Mouse (Mus musculus) cerebellum, postnatal 14 days (tissue): ENCODE results near the gene Itgb6.

Experiments
- DNase-seq, 2 experiments: peaks; one replicate each; pipeline ENCODE4 v3.0.0; 2021; ENCODE audit warnings: mixed read lengths in 2 of 2

The Itgb6 gene

GRCm38 (mm10) chr2:60712483-60712882, 10.0 kb downstream of the Itgb6 start:
- DNase-seq, result no peak

DNA sequence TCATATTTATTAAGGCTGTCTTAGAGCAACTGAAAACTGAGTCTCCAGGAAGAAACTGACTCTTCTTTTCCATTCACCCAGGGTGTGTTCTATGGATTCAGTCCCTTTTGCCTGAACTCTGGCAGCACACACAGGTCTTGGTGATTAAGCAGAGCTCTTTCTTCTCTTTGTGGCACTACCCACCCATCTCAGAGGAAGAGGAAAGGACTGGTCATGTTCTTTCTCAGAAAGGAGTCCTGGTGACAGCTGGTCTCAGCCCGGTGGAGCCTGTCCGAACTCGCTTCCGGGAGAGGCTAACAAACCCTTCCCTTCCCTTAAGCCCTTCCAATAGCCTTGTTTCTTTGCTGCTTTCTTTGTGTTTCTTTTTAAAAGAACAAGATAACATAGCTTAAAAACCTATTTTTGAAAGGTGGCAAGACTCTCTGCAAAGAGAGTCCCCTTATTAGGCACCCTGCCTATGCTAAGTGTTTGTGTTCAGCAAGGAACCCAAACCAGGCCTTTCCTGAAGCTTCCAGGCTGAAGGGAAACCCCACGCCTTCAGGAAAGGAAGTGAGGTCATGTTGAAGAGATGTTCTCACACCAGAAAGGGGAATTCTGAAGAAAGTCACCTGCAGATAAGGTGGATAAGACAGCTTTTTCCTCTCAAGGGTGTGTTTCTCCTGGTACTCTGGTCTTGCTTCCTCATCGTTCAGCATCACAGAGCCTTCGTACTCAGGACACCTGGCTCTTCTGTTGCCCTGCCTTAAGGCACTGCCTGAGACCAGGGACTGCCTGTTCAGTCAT, 11.2 kb downstream of the Itgb6 start:
- no peak for DNase-seq

DNA sequence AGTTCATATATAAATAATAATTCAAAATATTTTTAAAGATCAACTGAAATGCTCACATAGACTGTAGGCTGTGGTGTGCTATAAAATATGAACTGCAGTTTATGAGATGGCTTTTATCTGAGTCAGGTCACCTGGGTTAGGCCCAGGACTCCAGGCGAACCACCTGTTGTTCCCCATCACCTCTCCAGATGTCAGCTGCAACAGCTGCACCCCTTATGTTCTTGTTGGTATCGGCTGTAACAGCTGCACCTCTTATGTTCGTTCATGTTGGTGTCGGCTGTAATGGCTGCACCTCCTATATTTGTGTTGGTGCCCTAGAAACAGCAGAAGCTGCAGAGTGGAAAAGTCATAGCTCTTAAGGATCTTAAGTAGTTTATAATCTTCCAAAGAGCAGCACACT, 12.1 kb downstream of the Itgb6 start:
- DNase-seq, result no peak

GRCm38 (mm10) chr2:60708671-60709070, 13.8 kb downstream of the Itgb6 start:
- no peak for DNase-seq

DNA sequence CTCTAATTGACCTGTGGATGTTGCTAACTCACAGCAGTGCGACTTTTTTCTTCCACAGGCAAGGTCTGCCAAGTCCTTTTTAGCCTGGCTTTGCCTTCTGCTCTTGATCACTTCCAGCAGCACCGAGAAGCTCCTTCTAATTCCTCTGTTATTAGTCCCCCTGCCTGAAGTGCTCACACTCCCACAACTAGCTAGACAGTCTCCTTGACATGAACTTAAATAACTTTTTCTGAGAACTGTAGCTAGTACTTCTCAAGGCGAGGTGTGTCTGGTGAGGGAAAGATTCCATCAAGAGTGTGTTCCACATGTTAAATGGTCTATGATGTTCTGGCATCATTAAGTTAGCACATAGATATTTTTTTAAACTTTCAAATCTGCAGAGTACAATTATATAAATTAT, 15.6 kb downstream of the Itgb6 start:
- no peak for DNase-seq

DNA sequence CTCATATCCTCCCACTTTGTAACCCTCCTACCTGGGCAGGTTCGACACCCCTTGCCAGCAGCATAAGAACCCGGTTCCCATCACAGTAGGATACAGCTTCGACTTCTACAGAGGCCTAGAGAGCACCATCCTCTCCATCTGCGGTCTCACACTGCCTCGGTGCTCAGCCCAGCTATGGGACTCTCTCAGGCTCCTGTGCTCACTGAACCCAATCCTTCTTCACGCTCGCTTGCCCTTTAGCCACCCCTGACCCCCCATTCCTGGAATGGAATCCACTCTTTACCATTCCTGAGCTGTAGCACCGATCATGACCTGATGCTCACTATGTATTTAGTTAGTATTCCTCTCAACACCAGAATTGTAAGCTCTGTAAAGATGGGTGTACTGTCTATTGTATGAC, 17.0 kb downstream of the Itgb6 start:
- DNase-seq, result no peak

DNA sequence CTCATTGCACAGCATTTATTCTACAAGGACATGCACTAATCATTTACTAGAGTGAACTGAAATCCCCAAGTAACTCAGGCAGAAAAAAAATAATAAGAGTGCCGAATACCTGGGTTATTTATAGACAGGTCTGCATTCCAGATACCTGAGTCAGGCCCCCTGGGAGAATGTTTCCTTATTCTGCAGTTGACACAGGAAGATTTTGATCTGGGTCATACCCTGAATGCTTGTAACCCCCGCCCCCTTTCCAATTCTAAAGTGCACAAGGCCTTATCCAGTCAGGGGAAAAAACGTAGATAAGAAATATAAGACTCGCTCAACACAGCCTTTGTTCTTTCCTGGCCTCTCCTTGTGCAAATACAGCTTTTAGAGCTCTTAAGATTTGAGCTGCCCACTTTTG, 19.1 kb downstream of the Itgb6 start:
- DNase-seq, result no peak

DNA sequence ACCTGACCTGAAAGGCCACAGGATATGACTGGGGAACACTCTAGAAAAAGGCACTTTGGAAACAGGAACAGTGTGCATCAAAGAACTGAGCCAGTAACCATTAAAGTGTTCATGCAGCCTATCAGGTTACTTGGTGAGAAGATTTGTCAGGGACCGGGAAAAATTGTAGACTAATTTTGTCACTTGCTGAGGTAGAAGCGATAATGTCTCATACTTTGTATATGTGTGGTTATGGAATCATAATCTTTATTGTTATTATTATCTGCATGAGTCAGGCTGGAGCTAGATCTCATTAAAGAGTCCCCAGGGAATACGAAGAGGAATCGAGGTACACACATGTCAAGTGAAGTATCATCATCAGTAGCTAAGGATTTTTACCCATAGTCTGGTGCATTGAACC, 21.5 kb downstream of the Itgb6 start:
- DNase-seq, result no peak

DNA sequence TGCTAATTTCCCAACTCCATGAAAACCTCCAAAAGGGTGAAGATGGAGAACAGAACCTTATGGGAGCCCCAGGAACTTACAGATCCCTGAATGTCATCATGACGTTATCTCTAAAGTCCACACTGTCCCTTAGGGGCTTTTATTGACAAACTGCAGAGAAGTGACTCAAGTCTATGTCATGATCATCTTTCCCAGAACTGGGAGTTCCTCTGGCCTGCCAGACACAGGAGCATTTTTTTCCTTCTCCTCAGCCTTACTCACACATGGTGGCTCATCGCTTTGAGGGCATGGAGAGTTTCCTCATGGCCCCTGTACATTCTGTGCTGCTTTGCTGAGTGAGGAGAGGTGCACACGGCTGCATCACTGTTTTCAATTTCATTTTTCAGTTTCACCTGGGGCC, 22.4 kb downstream of the Itgb6 start:
- no peak for DNase-seq

- no peak for DNase-seq
These were observed 22.9 kb downstream of the Itgb6 start for GRCm38 (mm10) chr2:60699591-60699990.

DNA sequence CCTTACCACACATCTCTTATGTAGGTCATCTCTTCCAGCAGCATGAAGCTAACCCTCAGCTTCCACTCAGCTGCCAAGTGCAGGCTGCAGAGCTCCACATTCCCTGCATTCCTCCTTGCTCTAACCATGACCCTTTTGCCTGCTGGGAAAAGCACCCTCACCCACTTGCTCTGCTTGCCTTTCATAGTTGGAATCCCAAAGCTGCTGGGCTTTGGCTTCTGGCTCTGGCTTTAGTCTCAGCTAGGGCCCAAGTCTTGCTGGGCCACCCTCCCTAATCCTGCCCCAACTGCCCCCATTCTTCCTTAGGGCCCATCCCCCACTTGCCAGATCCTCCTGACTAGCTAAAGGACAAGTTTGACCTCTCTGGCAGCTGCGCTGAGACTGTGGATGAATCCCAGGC, 24.3 kb downstream of the Itgb6 start:
- no peak for DNase-seq

GRCm38 (mm10) chr2:60697530-60697929, 24.9 kb downstream of the Itgb6 start:
- peak in 1 of 2 experiments; percentile 18 for DNase-seq

DNA sequence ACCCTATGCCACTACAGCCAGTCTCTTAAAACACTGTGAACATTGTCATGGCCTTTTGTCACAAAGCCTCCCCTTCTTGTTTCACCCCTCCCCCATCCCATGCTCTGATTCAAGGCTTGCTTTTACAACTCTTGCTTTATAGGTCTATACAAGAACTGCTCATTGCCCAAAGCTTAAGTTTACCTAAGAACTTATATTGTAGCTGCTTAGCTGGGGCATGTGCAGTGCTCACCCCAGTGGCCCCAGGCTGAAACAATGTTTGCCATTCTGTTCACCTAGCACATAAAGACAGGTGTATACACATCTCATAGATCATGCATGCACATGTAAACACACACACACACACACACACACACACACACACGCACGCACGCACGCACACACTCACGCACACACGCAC, 25.9 kb downstream of the Itgb6 start:
- no peak for DNase-seq

- DNase-seq, result no peak
These were observed 26.7 kb downstream of the Itgb6 start for GRCm38 (mm10) chr2:60695706-60696105.

GRCm38 (mm10) chr2:60694563-60694962, 27.9 kb downstream of the Itgb6 start:
- no peak for DNase-seq

GRCm38 (mm10) chr2:60692239-60692638, 30.2 kb downstream of the Itgb6 start:
- peak in 1 of 2 experiments; percentile 25 for DNase-seq

DNA sequence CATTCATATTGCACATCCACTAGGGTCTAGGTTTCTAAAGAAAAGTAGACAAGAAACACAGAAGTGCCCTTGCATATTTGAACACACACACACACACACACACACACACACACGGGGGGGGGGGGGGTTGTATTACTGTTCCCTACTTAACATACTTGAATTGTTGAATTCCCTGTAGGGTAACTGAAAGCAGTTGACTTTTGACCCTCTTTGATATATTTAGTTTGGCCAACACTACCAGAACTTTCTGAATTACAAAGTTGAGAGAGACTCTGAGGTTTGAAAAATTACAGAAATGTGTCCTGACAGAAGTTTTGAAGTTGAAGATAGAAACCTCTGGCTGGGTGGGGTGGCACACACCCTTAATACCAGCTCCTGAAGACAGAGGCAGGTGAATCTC, 32.2 kb downstream of the Itgb6 start:
- no peak for DNase-seq

GRCm38 (mm10) chr2:60688944-60689615, 33.4 kb downstream of the Itgb6 start:
- peak in 1 of 2 experiments; percentile 23 for DNase-seq

DNA sequence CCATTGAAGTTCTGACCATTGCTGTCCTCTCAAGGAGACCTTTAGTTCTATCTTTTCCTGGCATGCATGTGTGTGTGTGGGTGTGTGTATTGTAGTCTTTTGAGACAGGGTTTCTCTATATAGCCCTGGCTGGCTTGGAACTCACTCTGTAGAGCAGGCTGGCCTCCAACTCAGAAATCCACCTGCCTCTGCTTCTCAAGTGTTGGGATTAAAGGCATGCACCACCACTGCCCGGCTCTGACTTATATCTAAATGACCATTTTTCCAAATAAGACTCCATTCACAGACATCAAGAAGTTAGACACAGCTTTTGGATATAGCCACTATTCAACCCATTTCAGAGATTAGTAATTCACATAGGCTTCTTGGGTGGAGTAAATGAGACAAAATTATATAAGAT, 34.3 kb downstream of the Itgb6 start:
- DNase-seq, result no peak

DNA sequence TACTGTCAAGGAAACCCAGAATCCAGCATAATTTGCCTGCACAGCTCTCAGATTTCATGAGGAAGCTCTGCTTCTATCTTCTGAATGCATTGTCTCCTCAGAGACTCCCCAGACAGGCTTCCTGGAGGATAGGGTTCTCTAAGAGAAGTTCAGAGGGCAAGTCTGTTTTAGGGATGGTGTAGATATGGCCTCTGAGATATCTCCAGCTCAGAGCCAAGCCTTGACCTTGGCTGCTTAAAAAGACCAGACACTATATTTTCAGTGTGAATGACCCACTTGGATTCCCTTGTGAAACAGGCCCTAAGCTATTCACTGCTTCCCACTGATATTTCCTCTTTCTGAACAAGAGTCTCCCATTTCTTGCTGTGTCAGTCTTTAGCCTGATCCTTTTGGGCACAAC, 36.5 kb downstream of the Itgb6 start:
- no peak for DNase-seq

DNA sequence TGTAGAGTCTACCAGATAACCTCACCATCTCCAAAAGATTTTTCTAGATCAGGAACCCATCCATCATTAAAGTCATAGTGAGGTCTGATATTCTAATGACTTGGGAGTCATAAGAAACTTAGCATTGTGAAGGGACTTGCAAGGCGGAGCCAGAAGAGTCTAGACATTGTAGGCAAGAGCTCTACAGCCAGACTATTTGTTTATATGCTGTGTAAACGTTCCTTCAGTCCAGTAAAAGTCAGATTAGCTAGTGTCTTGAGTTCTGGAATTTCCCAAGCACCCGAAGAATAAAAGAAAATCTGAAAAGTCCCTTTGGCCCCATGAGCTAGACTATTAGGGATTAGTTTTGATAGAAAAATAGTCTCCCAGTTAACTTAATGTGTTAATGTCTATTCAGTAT, 38.3 kb downstream of the Itgb6 start:
- no peak for DNase-seq

DNA sequence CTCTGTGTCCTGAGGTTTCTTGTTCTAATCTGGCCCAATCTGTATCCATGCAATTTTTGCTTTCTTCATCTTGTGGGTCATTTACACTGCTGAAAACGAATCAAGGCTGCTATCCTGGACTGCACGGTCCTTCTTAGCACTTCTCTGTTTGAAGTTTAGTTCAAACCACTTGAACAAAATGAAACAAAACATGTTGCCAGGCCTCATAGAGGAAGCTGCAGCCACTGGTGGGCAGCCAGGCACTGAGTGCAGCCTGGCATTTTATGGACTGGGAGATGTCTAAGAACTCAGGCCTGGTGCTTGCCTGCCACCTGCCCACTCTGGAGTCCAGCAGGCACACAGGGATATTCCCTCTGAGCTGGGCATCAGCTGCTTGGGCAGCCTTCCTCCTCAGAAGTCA, 39.9 kb downstream of the Itgb6 start:
- DNase-seq, result no peak

- DNase-seq, result no peak
These were observed 48.0 kb downstream of the Itgb6 start for GRCm38 (mm10) chr2:60674413-60674812.
